Mouse (Mus musculus): ENCODE data around the gene Aldh1a3.

Gene Aldh1a3

DNA sequence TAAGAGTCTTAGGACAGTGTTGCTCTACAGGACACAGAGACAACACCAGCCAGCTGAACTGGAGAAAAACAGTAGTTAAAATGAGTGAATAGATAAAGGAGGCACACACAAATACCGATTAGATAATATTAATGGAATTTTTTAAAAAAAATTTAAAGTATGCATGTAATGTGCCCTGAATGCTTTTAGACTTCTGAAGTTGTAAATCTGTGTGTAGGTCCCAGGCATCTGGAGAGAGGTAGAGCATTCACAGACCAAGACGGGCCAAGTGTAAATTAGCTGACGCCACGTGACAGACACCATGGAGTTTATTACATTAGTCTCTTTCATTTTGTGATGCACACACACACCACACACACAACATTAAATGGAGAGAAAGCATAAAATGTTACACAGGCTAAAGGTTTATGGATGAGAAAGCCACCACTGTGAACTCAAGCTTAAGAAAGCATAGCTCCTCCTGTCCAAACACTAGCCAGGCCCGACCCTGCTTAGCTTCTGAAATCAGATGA is 57.3 kb downstream of the Aldh1a3 start:
- DNase-seq (ENCODE audit: low spot score) = no peak

GRCm38 (mm10) chr7:66369071-66369933 is 58.0 kb downstream of the Aldh1a3 start:
- no peak for DNase-seq (ENCODE audit: low spot score)

DNA sequence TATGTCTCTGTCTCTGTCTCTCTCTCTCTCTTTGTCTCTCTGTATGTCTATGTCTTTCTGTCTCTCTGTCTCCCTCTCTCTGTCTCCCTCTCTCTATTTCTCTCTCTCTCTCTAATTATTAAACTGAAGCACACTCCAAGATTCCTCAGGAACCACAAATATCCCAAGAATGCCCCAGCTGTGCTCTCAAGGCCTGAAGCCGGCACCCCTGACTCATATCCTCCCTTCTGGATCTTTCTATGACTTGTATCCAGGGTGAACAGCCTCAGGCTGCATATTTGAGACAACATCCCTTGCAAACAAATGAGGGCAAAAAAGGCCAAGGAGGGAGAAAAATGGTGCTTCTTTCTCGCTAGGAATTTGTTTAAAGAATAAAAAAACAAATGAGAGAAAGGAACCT is 61.4 kb downstream of the Aldh1a3 start, which contains the start of gene Gm10974:
Gm10974 (plus strand) TSS at position 2 of the 400 bp plus-strand sequence.
- no peak for DNase-seq (ENCODE audit: low spot score)

GRCm38 (mm10) chr7:66365411-66365810 is 61.9 kb downstream of the Aldh1a3 start:
- no peak for DNase-seq (ENCODE audit: low spot score)

DNA sequence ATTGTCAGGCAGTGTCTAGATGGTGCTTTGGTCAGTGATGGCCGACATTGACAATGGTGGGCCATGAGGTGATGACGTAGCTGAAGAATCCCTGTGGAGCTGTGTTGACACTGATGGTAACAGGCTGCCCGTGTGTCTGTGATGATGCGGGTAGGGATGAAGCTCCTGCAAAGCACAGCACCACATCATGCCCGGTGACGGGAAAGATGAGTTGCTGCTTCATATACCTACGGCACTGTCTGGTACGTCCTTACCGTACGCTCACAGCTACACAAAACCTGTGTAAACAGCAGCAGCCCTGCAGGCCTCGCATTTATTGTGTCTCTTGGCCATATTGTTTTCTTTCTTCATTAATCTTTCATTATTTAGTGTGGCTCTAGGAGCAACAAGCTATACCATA is 62.8 kb downstream of the Aldh1a3 start:
- no peak for DNase-seq (ENCODE audit: low spot score)

DNA sequence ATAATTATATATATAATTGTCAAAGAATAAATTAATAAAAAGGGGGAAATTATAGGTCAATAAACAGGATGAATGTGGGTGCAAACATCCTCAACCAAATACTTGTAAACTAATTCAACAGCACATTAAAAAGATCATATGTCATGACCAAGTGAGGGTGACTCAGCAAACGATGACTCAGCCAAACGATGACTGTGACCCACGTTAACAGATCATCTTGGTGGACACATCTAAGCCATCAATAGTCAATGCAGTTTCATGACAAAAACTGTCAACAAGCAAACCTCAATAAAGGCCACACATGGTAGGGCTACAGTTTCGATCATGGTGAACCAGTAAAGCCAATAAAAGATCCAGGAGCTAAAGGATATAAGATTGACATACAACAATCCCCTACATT is 68.3 kb downstream of the Aldh1a3 start:
- DNase-seq (ENCODE audit: low spot score) = no peak

- no peak for DNase-seq (ENCODE audit: low spot score)
Measured at GRCm38 (mm10) chr7:66358461-66358860, 68.9 kb downstream of the Aldh1a3 start.

- DNase-seq (ENCODE audit: low spot score) = no peak
Measured at GRCm38 (mm10) chr7:66355791-66356522, 71.4 kb downstream of the Aldh1a3 start.

- DNase-seq (ENCODE audit: low spot score) = no peak
Measured at GRCm38 (mm10) chr7:66354911-66355310, 72.4 kb downstream of the Aldh1a3 start.

GRCm38 (mm10) chr7:66351074-66351473 is 76.2 kb downstream of the Aldh1a3 start:
- DNase-seq (ENCODE audit: low spot score) = no peak

GRCm38 (mm10) chr7:66349670-66350069 is 77.6 kb downstream of the Aldh1a3 start:
- no peak for DNase-seq (ENCODE audit: low spot score)

DNA sequence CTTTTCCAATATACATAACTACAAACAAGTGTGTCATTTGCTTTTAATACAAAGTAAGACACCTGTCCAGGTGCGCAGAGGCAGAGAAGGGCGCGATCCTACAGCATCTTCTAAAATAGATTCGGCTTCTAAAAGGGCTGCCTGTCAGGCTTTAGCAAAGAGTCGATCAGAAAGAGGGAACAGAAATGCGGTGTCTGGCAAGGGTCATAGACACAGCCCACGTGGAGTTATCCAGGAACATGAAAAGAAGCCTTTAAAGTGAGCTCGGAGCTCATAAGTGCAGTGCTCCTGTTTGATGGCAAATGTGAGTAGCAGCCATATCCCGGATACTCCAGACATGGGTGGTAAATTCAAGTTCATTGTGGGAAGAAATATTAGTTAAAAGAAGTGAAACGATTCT is 78.7 kb downstream of the Aldh1a3 start:
- DNase-seq (ENCODE audit: low spot score) = no peak

- DNase-seq (ENCODE audit: low spot score) = no peak
Measured at GRCm38 (mm10) chr7:66346959-66347663, 80.2 kb downstream of the Aldh1a3 start.

GRCm38 (mm10) chr7:66343307-66343706 is 84.0 kb downstream of the Aldh1a3 start:
- DNase-seq (ENCODE audit: low spot score) = no peak

DNA sequence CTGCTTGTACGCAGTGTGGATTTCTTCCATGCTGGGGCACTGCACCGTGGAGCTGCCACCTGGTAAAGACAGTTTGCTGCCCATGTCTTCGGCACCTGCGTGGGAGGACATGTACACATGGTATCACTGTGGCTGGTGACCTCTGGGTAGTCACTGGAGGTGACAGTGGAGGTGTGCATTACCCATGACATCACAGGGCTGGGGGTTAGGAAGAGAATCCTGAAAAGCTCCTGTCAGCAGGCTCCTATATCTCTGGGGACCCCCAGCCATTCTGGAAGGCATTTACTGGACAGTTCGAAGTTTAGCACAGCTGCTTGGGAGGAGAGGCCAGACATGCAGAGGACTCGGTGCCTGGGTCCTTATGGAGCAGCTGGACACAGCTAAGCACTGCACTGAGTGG is 84.5 kb downstream of the Aldh1a3 start:
- no peak for DNase-seq (ENCODE audit: low spot score)

- DNase-seq (ENCODE audit: low spot score) = peak; percentile 53
Measured at GRCm38 (mm10) chr7:66342323-66342722, 85.0 kb downstream of the Aldh1a3 start.
